Mouse (Mus musculus): ENCODE measurements around the gene Wdr82. TPM values are rescaled to one million over a fixed set of nuclear protein-coding genes. Genes with fewer than 3 reads are reported as not detected.

The Wdr82 gene
- polyA plus RNA-seq, 2 experiments from 2014 or later = 45.7 to 46.3 TPM

GRCm38 (mm10) chr9:106199535-106200272, 29.0 kb downstream of the Wdr82 start, which contains the start of gene Ppm1m:
Ppm1m (minus strand) TSS chr9:106199746.
- ATAC-seq = no peak

DNA sequence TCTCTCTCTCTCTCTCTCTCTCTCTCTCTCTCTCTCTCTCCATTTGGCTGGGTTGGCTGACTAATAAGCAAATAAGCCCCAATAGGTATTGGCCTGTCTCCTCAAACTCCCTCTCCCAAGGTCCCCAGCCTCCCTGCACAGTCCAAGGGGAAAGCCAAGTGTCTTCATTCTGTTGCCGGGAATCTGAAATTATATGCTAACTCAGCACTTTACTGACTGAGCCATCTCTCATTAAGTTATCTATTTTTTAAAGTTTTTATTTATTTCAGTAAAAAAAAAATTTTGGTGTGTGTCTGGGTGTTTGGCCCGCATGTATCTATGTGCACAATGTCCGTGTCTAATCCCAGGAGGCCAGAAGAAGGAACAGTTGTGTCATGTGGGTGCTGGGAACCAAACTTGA, 31.2 kb downstream of the Wdr82 start:
- no peak for ATAC-seq

DNA sequence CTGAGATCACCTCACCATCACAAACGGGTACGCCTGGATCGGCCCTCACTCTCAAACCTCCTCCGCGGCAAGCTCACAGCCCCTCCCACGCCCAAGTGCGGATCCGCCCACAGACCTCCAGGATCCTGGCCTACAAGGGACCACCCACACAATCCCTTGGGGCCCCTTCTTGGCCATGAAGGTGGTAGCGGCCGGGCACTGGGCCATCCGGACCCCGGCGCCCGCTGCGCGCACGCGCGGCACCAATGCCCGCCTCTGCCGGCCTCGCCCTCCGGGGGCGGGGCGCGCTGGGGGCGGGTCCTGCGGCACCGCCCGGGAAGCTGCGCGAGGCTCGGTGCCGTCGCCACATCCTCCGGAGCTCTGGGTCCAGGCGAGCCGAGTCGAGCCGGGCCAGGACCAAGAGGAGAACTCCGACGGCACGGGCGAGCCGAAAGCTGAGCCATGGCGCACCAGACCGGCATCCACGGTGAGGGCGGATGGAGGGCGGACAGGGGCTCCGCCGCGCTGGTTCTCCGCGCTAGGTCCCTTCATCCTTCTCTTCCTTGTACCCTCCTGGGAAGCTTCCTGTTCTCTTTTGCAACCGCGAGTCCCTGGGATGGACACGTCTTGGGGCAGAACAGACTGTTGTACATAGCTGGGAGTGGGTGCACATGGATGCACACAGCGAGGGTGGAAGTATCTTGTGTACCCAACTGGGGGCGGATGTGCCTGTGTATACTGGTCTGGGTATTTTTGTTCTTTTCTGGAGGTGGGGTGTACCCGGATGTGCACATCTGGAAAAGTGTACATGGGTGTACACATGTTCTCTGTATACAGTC, 32.3 kb downstream of the Wdr82 start, which contains the start of gene Twf2:
Gene Twf2 (plus strand): TSS at position 290 of the 818 bp plus-strand sequence.
- ATAC-seq = peak; percentile 78

DNA sequence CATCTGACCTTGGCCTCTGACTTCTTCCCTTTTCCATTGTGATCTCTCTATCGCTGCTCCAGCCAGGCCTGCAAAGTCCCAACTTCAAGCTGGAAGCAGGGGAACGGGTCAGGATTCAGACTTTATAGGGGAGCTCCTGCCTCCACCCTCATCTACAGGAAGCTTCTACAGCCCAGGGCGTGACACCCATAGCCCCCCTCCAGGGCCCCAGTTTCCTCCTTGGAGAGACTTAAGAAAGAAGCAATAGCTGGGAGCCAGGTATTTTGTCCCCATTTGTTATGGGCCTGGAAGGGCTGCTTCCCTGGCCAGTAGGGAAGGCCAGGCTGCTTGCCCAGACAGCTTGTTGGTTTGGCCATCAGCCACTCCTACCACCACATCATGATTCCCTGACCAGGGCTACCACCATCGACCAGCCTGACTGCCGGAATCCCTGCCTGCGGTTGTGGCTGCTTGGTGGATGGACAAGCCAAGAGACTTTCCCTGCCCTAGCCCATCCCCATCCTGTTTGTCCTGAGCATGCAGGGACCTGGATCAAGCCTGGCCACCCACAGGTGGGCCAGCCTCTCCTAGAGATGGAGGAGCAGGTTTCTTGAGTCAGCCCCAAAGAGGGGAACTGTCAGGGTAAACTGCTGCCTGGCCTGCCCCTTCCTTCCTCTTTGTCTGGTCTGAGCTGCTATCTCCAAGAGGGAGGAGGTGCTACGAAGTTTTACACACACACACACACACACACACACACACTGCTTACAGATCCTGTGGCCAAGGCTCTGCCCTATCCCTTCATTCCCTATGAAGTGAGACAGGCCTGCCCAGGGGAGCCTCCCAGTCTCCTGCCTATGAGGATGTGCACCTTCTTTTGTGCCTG, 33.5 kb downstream of the Wdr82 start:
- ATAC-seq = no peak

GRCm38 (mm10) chr9:106205713-106206290, 35.1 kb downstream of the Wdr82 start:
- ATAC-seq = no peak

- ATAC-seq = no peak
These were observed 35.8 kb downstream of the Wdr82 start for GRCm38 (mm10) chr9:106206515-106206914.

GRCm38 (mm10) chr9:106208181-106208580, 37.5 kb downstream of the Wdr82 start:
- ATAC-seq = no peak

DNA sequence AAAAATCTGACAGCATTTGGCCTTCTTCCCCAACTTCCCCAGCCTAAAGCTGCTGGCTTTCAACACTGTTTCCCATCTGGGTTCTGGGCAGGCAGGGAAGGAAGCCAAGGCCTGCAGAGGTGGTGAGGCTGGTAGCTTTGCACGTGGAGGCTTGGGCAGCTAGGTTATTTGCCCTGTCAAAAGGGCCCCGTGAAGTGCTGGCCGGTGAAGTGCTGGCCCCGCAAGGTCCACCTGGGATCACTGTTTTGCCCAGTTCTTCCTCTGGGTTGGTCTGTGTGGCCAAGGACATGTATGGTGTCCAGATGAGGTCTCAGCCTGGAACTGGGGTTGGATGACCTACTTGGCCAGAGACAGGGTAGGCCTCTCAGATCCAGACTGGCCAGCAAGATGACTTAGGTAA, 39.2 kb downstream of the Wdr82 start:
- ATAC-seq = no peak

GRCm38 (mm10) chr9:106210853-106211609, 40.3 kb downstream of the Wdr82 start:
- ATAC-seq = peak; percentile 51

GRCm38 (mm10) chr9:106211680-106212593, 41.2 kb downstream of the Wdr82 start:
- ATAC-seq = peak; percentile 80

GRCm38 (mm10) chr9:106212594-106212981, 41.9 kb downstream of the Wdr82 start:
- no peak for ATAC-seq

GRCm38 (mm10) chr9:106215341-106216125, 44.8 kb downstream of the Wdr82 start:
- ATAC-seq = peak; percentile 38

DNA sequence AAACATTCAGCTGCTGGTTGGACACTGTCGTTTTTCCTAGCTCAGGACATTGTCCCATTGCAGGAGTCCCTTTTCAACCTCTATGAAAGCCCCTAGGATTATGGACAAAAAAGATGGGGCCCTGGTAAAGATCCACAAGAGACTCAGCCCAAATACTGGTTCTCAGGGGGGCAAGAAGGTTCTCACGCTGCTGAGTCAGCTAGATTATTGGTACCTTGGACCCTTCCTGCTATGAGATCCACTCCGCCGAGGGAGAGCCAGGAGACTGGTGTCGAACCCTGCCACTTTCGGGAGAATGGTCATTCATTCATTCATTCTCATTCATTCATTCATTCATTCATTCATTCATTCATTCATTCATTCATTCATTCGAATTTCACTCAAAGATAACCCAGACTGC, 46.2 kb downstream of the Wdr82 start:
- no peak for ATAC-seq

DNA sequence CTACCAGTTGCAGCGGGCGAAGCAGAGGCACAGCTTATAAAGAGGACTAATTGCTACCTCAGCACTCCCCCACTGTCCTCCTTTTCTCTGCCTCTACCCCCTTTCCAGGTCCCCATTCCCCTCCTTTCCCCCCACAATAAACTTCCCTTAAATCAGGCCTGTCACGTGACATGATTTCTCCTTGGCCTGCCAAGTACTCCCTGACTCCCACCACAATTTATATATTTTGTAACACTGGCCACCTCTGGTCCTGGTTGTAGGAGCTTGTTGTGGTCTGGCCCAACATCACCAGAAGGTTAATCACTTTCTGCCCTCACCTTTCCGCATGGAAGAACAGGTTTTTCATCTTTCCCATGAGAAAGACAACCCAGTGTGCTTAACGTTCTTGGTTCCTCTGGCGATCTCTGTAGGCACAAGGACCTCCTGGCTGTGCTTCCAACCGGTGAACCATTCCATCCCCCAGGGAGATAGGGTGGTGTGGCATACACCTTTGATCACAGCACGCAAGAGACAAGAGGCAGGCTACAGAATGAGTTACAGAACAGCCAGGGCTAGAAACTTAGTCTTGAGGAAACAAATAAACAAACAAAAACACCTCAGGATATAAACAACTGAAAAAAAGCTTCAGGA, 50.3 kb downstream of the Wdr82 start:
- ATAC-seq = no peak

GRCm38 (mm10) chr9:106222261-106222851, 51.6 kb downstream of the Wdr82 start, which contains the start of gene Tlr9:
Tlr9 (plus strand) TSS chr9:106222598.
- no peak for ATAC-seq

DNA sequence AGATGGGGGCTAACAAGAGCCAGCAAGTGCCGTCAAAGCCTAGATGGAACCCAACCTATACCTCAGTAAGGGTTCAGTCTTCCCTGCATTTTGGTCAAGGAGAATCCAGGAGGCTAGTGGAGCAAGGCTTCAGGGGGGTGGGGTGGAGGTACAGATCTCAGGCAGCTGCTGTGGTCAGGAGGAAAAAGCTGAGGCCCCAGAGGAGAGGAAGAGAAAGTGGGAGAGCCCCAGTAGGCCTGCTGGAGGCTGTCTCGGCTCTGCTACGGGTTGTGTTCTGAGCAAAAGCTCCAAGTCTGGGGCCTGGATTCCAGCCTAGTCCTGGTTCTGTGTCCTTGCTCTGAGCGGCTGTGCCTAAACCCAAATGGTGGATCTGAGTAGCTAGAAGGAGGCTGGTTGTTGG, 52.3 kb downstream of the Wdr82 start:
- no peak for ATAC-seq

DNA sequence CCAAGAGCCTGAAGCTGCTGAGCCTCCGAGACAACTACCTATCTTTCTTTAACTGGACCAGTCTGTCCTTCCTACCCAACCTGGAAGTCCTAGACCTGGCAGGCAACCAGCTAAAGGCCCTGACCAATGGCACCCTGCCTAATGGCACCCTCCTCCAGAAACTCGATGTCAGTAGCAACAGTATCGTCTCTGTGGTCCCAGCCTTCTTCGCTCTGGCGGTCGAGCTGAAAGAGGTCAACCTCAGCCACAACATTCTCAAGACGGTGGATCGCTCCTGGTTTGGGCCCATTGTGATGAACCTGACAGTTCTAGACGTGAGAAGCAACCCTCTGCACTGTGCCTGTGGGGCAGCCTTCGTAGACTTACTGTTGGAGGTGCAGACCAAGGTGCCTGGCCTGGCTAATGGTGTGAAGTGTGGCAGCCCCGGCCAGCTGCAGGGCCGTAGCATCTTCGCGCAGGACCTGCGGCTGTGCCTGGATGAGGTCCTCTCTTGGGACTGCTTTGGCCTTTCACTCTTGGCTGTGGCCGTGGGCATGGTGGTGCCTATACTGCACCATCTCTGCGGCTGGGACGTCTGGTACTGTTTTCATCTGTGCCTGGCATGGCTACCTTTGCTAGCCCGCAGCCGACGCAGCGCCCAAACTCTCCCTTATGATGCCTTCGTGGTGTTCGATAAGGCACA, 54.9 kb downstream of the Wdr82 start:
- ATAC-seq = no peak

DNA sequence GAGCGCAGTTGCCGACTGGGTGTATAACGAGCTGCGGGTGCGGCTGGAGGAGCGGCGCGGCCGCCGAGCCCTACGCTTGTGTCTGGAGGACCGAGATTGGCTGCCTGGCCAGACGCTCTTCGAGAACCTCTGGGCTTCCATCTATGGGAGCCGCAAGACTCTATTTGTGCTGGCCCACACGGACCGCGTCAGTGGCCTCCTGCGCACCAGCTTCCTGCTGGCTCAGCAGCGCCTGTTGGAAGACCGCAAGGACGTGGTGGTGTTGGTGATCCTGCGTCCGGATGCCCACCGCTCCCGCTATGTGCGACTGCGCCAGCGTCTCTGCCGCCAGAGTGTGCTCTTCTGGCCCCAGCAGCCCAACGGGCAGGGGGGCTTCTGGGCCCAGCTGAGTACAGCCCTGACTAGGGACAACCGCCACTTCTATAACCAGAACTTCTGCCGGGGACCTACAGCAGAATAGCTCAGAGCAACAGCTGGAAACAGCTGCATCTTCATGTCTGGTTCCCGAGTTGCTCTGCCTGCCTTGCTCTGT, 55.5 kb downstream of the Wdr82 start:
- no peak for ATAC-seq
